Mouse (Mus musculus): ENCODE measurements around the gene Rnf10.
"Not testable (repeated sequence)": the region's sequence is repeated elsewhere in the genome, so short reads cannot be mapped to it uniquely, and the experiment has no call there.

Rnf10 gene

GRCm38 (mm10) chr5:115272812-115273548 is at the start of gene Rnf10:
Rnf10 (minus strand) TSS chr5:115272898.
- peak; percentile 97 for DNase-seq

GRCm38 (mm10) chr5:115319004-115319940 is 46.6 kb upstream of the Rnf10 start:
- peak; percentile 81 for DNase-seq

GRCm38 (mm10) chr5:115317645-115318328 is 45.1 kb upstream of the Rnf10 start:
- DNase-seq: no peak

- no peak for DNase-seq
These were observed 44.4 kb upstream of the Rnf10 start for GRCm38 (mm10) chr5:115316968-115317644.

- DNase-seq: no peak
These were observed 40.9 kb upstream of the Rnf10 start for GRCm38 (mm10) chr5:115313668-115313943.

GRCm38 (mm10) chr5:115312816-115313667 is 40.3 kb upstream of the Rnf10 start:
- DNase-seq: no peak

- DNase-seq: no peak
These were observed 39.7 kb upstream of the Rnf10 start for GRCm38 (mm10) chr5:115312354-115312753.

GRCm38 (mm10) chr5:115302190-115302589 is 29.5 kb upstream of the Rnf10 start:
- DNase-seq: not testable (repeated sequence)

- DNase-seq: peak; percentile 55
These were observed 28.9 kb upstream of the Rnf10 start for GRCm38 (mm10) chr5:115301615-115302014.

GRCm38 (mm10) chr5:115300792-115301614 is 28.3 kb upstream of the Rnf10 start, which contains the start of gene Dynll1:
Dynll1 (minus strand) TSS chr5:115300999.
- peak; percentile 98 for DNase-seq

- peak; percentile 73 for DNase-seq
These were observed 27.5 kb upstream of the Rnf10 start for GRCm38 (mm10) chr5:115300035-115300744.

- no peak for DNase-seq
These were observed 23.6 kb upstream of the Rnf10 start for GRCm38 (mm10) chr5:115296347-115296746.

- no peak for DNase-seq
These were observed 21.5 kb upstream of the Rnf10 start for GRCm38 (mm10) chr5:115294173-115294572.

- DNase-seq: no peak
These were observed 12.0 kb upstream of the Rnf10 start for GRCm38 (mm10) chr5:115284735-115285134.

GRCm38 (mm10) chr5:115280050-115280687 is 7.5 kb upstream of the Rnf10 start:
- peak; percentile 59 for DNase-seq

GRCm38 (mm10) chr5:115279226-115280049 is 6.7 kb upstream of the Rnf10 start, which contains the start of gene Coq5:
Coq5 (plus strand) TSS chr5:115279666.
- peak; percentile 88 for DNase-seq

- no peak for DNase-seq
These were observed 6.1 kb upstream of the Rnf10 start for GRCm38 (mm10) chr5:115278785-115279184.

GRCm38 (mm10) chr5:115278053-115278452 is 5.4 kb upstream of the Rnf10 start:
- no peak for DNase-seq

- no peak for DNase-seq
These were observed 3.3 kb upstream of the Rnf10 start for GRCm38 (mm10) chr5:115275998-115276397.

All from cerebellum, adult 9-11 months (tissue).